Mouse (Mus musculus) cerebellum, adult 2 months (tissue): Measurements from ENCODE around the gene Fbxl22.

ENCODE experiments used
- CTCF ChIP-seq: fragments of 200-500 bp; IDR thresholded peaks from 2 replicates; pipeline ENCODE4 v1.5.1; 2011; ENCODE audit warnings: low read depth, mild to moderate bottlenecking, control low read depth, low read length, moderate library complexity, borderline replicate concordance; ENCODE audit not compliant: insufficient read depth
- POLR2A ChIP-seq: fragments of 200-500 bp; IDR thresholded peaks from 2 replicates; pipeline ENCODE4 v1.6.1; 2011; ENCODE audit warnings: low read length, control low read depth, borderline replicate concordance; ENCODE audit not compliant: insufficient read depth

DNA sequence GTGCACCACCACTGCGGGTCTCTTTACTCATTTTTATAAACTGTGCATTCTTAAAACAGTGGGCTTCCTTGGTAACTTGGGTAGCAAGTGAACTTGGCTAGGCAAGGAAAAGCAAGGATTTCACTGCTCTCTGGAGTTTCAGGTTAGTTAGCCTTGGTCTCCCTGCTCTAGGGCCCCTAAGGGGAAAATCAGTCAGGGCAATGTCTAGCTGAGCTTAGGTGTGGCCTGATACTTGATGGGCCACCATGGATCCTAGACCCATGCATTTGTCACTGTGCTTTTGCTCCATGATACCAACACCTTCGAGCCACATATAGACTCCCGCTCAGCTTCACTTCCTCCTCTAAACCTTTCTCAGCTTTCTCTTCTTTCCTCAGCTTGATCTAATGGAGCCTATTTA lies 7.2 kb upstream of the Fbxl22 start:
- TF ChIP-seq CTCF, result no peak
- no peak for TF ChIP-seq POLR2A
